Comparison of ENCODE assay signal across 8 mouse cellular contexts in the genomic region with DNA sequence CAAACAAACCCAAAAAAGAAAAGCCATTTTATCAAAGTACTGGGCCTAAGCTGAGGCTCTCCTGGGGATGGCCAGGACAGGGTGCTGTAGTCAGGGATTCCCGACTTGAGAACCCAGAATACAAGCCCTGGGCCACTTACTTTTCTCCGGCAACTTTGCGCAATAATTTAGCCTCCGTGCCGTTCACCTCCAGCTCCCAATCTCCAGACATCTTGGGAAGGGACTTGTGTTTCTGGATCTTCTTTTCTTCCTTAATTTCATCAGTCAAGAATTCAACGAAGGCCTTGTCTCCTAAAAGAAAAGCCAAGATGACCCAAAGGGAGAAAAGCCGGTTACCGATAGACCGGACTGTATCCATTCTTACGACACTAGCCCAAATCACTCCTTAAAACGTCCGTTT. TPM values are rescaled to one million over a fixed set of nuclear protein-coding genes. Genes with fewer than 3 reads are reported as not detected.
DNase-seq lines count a peak whose midpoint lies in the region; ATAC-seq and TF ChIP-seq lines count a peak whose summit lies in the region.

No protein-coding gene starts in this region.

- H3K4me2 ChIP-seq in lung, postnatal 0 days (replicated peaks; ENCODE audit: low read depth, low read length) = peak overlapping the region; percentile 72
- H3K4me2 ChIP-seq in embryonic facial prominence, embryonic 13.5 days = peak overlapping the region; percentile 82

- ATAC-seq in lung, postnatal 0 days = no peak
- no peak for ATAC-seq in embryonic facial prominence, embryonic 13.5 days (ENCODE audit: insufficient number of reproducible peaks, insufficient read depth, low FRiP score, low TSS enrichment, low read depth)

- TF ChIP-seq EP300 in lung, postnatal 0 days (IDR thresholded peaks at IDR 0.05) = no peak

- peak overlapping the region; percentile 79 for H3K9ac ChIP-seq in lung, postnatal 0 days (replicated peaks; ENCODE audit: low read depth)
- H3K9ac ChIP-seq in embryonic facial prominence, embryonic 13.5 days = peak overlapping the region; percentile 94

- WGBS in lung, postnatal 0 days = 6% methylated on average over 12 of the region's 12 CpGs
- WGBS in embryonic facial prominence, embryonic 13.5 days = 5% methylated on average over 12 of the region's 12 CpGs
- WGBS in limb, embryonic 10.5 days = 14% methylated on average over 12 of the region's 12 CpGs
- 9% methylated on average over 12 of the region's 12 CpGs for WGBS in olfactory bulb, adult 2 months

- H3K27me3 ChIP-seq in lung, postnatal 0 days (replicated peaks; ENCODE audit: insufficient read depth, low read length) = no peaks in the 10 kb centered on the region
- no peaks in the 10 kb centered on the region for H3K27me3 ChIP-seq in embryonic facial prominence, embryonic 13.5 days
- no peaks in the 10 kb centered on the region for H3K27me3 ChIP-seq in limb, embryonic 10.5 days (ENCODE audit: low read depth, poor library complexity, severe bottlenecking)

- TF ChIP-seq POLR2A in olfactory bulb, adult 2 months (IDR thresholded peaks at IDR 0.05; ENCODE audit: insufficient read depth, low read depth, low read length) = no peak

- peaks cover 23% of the 10 kb centered on the region; the same call in 1 of the 2 replicates for H3K36me3 ChIP-seq in lung, postnatal 0 days (ENCODE audit: insufficient read depth, low read length)
- peaks cover 71% of the 10 kb centered on the region for H3K36me3 ChIP-seq in embryonic facial prominence, embryonic 13.5 days
- H3K36me3 ChIP-seq in limb, embryonic 10.5 days = peaks cover 80% of the 10 kb centered on the region

- DNase-seq in lung, postnatal 0 days (ENCODE audit: low spot score) = no peak
- no peak for DNase-seq in lung, postnatal 25 days (ENCODE audit: low spot score)
- no peak for DNase-seq in limb, embryonic 10.5 days (ENCODE audit: low spot score)
- DNase-seq in adrenal gland, adult 18-20 months (ENCODE audit: low spot score in 2 of 2) = no peak
- DNase-seq in adrenal gland, postnatal 25 days = no peak
- no peak for DNase-seq in lung, postnatal 4 days

- peak overlapping the region; percentile 92 for H3K4me3 ChIP-seq in lung, postnatal 0 days (ENCODE audit: low read depth, low read length)
- peak overlapping the region; percentile 83 for H3K4me3 ChIP-seq in embryonic facial prominence, embryonic 13.5 days
- H3K4me3 ChIP-seq in limb, embryonic 10.5 days = peak overlapping the region; percentile 99
- H3K4me3 ChIP-seq in olfactory bulb, adult 2 months (ENCODE audit: insufficient read depth, low read depth, low read length) = peak overlapping the region; percentile 36

- H3K27ac ChIP-seq in lung, postnatal 0 days (ENCODE audit: low read length) = no peak overlapping the region
- H3K27ac ChIP-seq in embryonic facial prominence, embryonic 13.5 days = peak overlapping the region; percentile 17; the same call in 1 of the 2 replicates
- peak overlapping the region; percentile 92 for H3K27ac ChIP-seq in limb, embryonic 10.5 days
- H3K27ac ChIP-seq in olfactory bulb, adult 2 months (ENCODE audit: insufficient read depth, low read depth, low read length) = no peak overlapping the region

- no peaks in the 10 kb centered on the region for H3K9me3 ChIP-seq in lung, postnatal 0 days (ENCODE audit: low read length)
- H3K9me3 ChIP-seq in embryonic facial prominence, embryonic 13.5 days = no peaks in the 10 kb centered on the region
- H3K9me3 ChIP-seq in limb, embryonic 10.5 days (replicated peaks) = no peaks in the 10 kb centered on the region

- no peak for TF ChIP-seq CTCF in lung, postnatal 0 days (IDR thresholded peaks at IDR 0.05)
- TF ChIP-seq CTCF in olfactory bulb, adult 2 months (IDR thresholded peaks at IDR 0.05; ENCODE audit: insufficient read depth, low read depth, low read length) = no peak

- H3K4me1 ChIP-seq in lung, postnatal 0 days (ENCODE audit: insufficient read depth, low read depth, low read length) = no peaks in the 10 kb centered on the region
- peaks cover 12% of the 10 kb centered on the region for H3K4me1 ChIP-seq in embryonic facial prominence, embryonic 13.5 days
- peaks cover 12% of the 10 kb centered on the region for H3K4me1 ChIP-seq in limb, embryonic 10.5 days
- H3K4me1 ChIP-seq in olfactory bulb, adult 2 months (ENCODE audit: control insufficient read depth, insufficient read depth, low read length) = peaks cover 14% of the 10 kb centered on the region

RNA-seq across cellular contexts. Expression of a gene that starts 0.8 kb away (rescaled TPM):
- polyA plus RNA-seq in lung, postnatal 0 days (2015; fragmentation: Nextera tagmentation; extraction: Ambion mirVana) = 79.6 and 83.4 TPM in 2 replicates
- polyA plus RNA-seq in embryonic facial prominence, embryonic 13.5 days (2015; fragmentation: Nextera tagmentation; extraction: Ambion mirVana) = 233 and 254 TPM in 2 replicates
- polyA plus RNA-seq in limb, embryonic 10.5 days (2016; fragmentation: Nextera tagmentation; extraction: Ambion mirVana) = 325 and 420 TPM in 2 replicates
- not detected in 2 replicates for polyA plus RNA-seq in olfactory bulb, adult 2 months (2012; ENCODE audit: insufficient read depth, insufficient read length, low replicate concordance, missing spikeins)
- 100 to 1,000 TPM; 195 to 219 TPM for total RNA-seq in adrenal gland, adult 18-20 months (2021)
- total RNA-seq in adrenal gland, postnatal 25 days (2021) = 190 and 227 TPM in 2 replicates

RNA-seq across cellular contexts. Expression of a gene that starts 12.0 kb away (rescaled TPM):
- 90.4 and 97.5 TPM in 2 replicates for polyA plus RNA-seq in lung, postnatal 0 days (2015; fragmentation: Nextera tagmentation; extraction: Ambion mirVana)
- 71.6 and 80.7 TPM in 2 replicates for polyA plus RNA-seq in embryonic facial prominence, embryonic 13.5 days (2015; fragmentation: Nextera tagmentation; extraction: Ambion mirVana)
- 64.6 and 73.2 TPM in 2 replicates for polyA plus RNA-seq in limb, embryonic 10.5 days (2016; fragmentation: Nextera tagmentation; extraction: Ambion mirVana)
- polyA plus RNA-seq in olfactory bulb, adult 2 months (2012; ENCODE audit: insufficient read depth, insufficient read length, low replicate concordance, missing spikeins) = not detected in 2 replicates
- total RNA-seq in adrenal gland, adult 18-20 months (2021) = 10 to 100 TPM; 24.5 to 28.7 TPM
- total RNA-seq in adrenal gland, postnatal 25 days (2021) = 27.0 and 40.9 TPM in 2 replicates

RNA-seq across cellular contexts. Expression of a gene that starts 12.3 kb away (rescaled TPM):
- polyA plus RNA-seq in lung, postnatal 0 days (2015; fragmentation: Nextera tagmentation; extraction: Ambion mirVana) = 56.6 and 58.0 TPM in 2 replicates
- 130 and 140 TPM in 2 replicates for polyA plus RNA-seq in embryonic facial prominence, embryonic 13.5 days (2015; fragmentation: Nextera tagmentation; extraction: Ambion mirVana)
- polyA plus RNA-seq in limb, embryonic 10.5 days (2016; fragmentation: Nextera tagmentation; extraction: Ambion mirVana) = 145 and 158 TPM in 2 replicates
- polyA plus RNA-seq in olfactory bulb, adult 2 months (2012; ENCODE audit: insufficient read depth, insufficient read length, low replicate concordance, missing spikeins) = not detected in 2 replicates
- 10 to 100 TPM; 54.9 to 55.6 TPM for total RNA-seq in adrenal gland, adult 18-20 months (2021)
- 59.6 and 62.3 TPM in 2 replicates for total RNA-seq in adrenal gland, postnatal 25 days (2021)

RNA-seq across cellular contexts. Expression of a gene that starts 22.2 kb away (rescaled TPM):
- polyA plus RNA-seq in lung, postnatal 0 days (2015; fragmentation: Nextera tagmentation; extraction: Ambion mirVana) = 5.9 and 6.2 TPM in 2 replicates
- polyA plus RNA-seq in embryonic facial prominence, embryonic 13.5 days (2015; fragmentation: Nextera tagmentation; extraction: Ambion mirVana) = 18.3 and 20.6 TPM in 2 replicates
- polyA plus RNA-seq in limb, embryonic 10.5 days (2016; fragmentation: Nextera tagmentation; extraction: Ambion mirVana) = 34.1 and 36.6 TPM in 2 replicates
- polyA plus RNA-seq in olfactory bulb, adult 2 months (2012; ENCODE audit: insufficient read depth, insufficient read length, low replicate concordance, missing spikeins) = not detected in 2 replicates
- 10 to 100 TPM; 27.8 to 31.7 TPM for total RNA-seq in adrenal gland, adult 18-20 months (2021)
- 30.8 and 35.1 TPM in 2 replicates for total RNA-seq in adrenal gland, postnatal 25 days (2021)

RNA-seq across cellular contexts. Expression of a gene that starts 37.4 kb away (rescaled TPM):
- polyA plus RNA-seq in lung, postnatal 0 days (2015; fragmentation: Nextera tagmentation; extraction: Ambion mirVana) = 16.2 and 17.6 TPM in 2 replicates
- polyA plus RNA-seq in embryonic facial prominence, embryonic 13.5 days (2015; fragmentation: Nextera tagmentation; extraction: Ambion mirVana) = 52.8 and 53.7 TPM in 2 replicates
- 56.2 and 65.1 TPM in 2 replicates for polyA plus RNA-seq in limb, embryonic 10.5 days (2016; fragmentation: Nextera tagmentation; extraction: Ambion mirVana)
- polyA plus RNA-seq in olfactory bulb, adult 2 months (2012; ENCODE audit: insufficient read depth, insufficient read length, low replicate concordance, missing spikeins) = 153 TPM in 1 of 2 replicates, not detected in the other
- 10 to 100 TPM; 17.7 to 19.2 TPM for total RNA-seq in adrenal gland, adult 18-20 months (2021)
- 24.0 and 24.5 TPM in 2 replicates for total RNA-seq in adrenal gland, postnatal 25 days (2021)

Comparison
In these comparisons a context has a peak if more than half of its experiments do, and no peak if none do; other contexts are left out.
1. H3K27ac ChIP-seq: peak in embryonic facial prominence, embryonic 13.5 days (single experiment) and limb, embryonic 10.5 days (single experiment); none in lung, postnatal 0 days (single experiment) and olfactory bulb, adult 2 months (single experiment).
2. H3K4me3 ChIP-seq: peak in every context shown above with its lines; median percentile 99 in limb, embryonic 10.5 days; 92 in lung, postnatal 0 days; 83 in embryonic facial prominence, embryonic 13.5 days; 36 in olfactory bulb, adult 2 months.
3. RNA of a gene that starts 0.8 kb away (polyA plus RNA-seq): 325 to 420 TPM in limb, embryonic 10.5 days, 233 to 254 TPM in embryonic facial prominence, embryonic 13.5 days and 79.6 to 83.4 TPM in lung, postnatal 0 days; not detected in olfactory bulb, adult 2 months; every median in the first group is over 10 times any median in the second.
4. RNA of a gene that starts 12.0 kb away (polyA plus RNA-seq): 90.4 to 97.5 TPM in lung, postnatal 0 days, 71.6 to 80.7 TPM in embryonic facial prominence, embryonic 13.5 days and 64.6 to 73.2 TPM in limb, embryonic 10.5 days; not detected in olfactory bulb, adult 2 months; every median in the first group is over 10 times any median in the second.